Mouse (Mus musculus) spleen, postnatal 36 days (tissue): ENCODE measurements around the gene Ppp1r15b.

ENCODE experiments used
- DNase-seq, 2 experiments: peaks; one replicate each; pipeline ENCODE4 v3.0.0; 2022; ENCODE audit warnings: low spot score in 2 of 2, mixed read lengths in 1 of 2

Ppp1r15b gene

DNA sequence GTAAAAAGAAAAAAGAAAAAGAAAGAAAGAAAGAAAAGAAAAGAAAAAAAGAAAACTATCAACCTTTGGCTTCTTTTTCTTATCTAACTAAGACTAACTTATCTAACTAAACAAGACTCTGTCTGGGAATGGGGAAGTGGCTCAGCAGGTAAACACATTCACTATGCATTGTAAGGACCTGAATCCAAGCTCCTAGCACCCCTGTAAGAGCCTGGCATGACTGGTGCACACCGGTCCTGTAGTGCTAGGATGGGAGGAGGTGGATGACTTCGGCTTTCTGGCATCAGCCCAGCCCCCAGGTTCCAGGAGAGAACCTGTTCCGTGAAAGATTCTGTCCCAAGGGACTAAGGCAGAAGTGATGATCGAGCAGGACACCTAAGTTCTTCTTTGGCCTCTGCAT lies 30.6 kb downstream of the Ppp1r15b start:
- DNase-seq, result no peak

GRCm38 (mm10) chr1:133162046-133162445 lies 31.1 kb downstream of the Ppp1r15b start:
- DNase-seq, result no peak

GRCm38 (mm10) chr1:133162981-133163380 lies 32.0 kb downstream of the Ppp1r15b start:
- no peak for DNase-seq

- peak in 1 of 2 experiments; percentile 9 for DNase-seq
These were observed 33.0 kb downstream of the Ppp1r15b start, which contains the start of gene Plekha6 for GRCm38 (mm10) chr1:133163820-133164431. Gene Plekha6, plus strand, starts transcription at chr1:133164210.

DNA sequence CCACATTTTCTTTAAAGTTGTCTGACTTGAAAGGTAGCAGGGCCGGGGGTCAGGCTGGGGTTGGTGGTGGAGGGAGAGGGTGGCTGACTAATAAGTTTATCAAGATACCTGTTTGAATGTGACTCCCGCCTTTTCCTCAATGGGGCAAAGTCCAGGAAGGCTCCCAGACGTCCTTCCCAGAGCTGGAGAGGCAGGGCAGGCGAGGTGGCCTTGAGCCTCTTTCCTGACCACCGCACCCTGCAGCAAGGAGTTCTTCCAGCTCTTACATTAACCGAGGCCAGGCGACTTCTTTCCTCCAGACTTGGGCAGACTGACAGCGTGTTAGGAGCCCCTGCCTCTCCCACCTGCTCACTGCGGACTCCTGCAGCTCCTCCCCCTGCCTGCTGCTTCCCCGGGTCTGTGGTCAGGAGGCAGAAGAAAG lies 33.7 kb downstream of the Ppp1r15b start:
- no peak for DNase-seq

GRCm38 (mm10) chr1:133165111-133165510 lies 34.2 kb downstream of the Ppp1r15b start:
- no peak for DNase-seq

DNA sequence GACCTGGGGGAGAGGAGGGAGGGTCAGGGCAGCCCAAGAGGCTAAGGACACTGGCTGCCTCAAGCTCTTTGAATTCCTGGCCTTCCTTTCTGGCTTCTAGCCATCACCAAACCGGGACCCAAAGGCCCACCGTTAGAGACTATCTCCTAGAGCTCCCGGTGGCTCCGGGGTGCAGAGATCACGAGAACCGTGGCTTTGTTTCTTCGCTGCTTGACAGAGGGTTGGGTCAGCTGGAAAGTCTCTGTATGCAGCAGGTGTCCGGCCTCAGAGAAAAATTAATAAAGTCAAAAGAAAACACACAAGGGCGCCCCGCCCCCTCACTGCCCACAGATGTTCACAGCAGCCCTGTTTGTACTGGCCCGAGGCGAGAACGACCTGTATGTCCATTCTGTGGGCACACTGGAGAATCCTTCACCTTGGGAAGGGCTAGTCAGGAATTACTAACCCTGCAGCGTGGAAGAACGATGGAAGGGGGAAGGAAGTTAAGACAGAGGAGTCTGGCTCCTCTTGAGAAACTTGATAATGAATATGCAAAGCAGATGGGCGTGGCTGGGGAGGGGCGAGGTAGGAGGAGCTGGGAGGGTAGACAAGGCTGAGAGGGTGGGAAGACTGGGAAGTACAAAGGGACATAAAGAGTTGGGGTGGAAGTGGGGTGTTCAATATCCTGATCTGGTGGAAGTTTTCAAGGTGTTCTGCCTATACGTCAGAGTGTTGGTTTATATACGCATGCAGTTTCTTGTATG lies 37.5 kb downstream of the Ppp1r15b start:
- no peak for DNase-seq

DNA sequence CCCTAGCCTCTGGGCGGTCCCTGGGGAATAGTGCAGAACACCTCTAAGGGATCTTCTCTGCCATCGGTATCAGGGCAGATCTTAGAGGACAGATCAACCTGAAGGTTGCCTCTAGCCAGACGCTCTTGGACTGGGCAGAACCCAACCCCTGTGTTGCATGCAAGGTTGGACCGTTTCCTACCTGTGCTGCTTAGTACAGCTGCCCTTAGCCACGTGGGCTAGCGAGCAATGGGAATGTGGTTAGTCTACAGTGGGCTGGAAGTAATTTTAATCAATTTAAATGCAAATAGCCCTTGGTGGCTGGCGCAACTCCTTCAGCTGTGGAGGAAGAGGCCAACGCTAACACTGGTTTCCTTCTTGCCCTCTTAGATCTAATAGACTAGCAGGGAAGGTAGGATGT lies 39.3 kb downstream of the Ppp1r15b start:
- no peak for DNase-seq

DNA sequence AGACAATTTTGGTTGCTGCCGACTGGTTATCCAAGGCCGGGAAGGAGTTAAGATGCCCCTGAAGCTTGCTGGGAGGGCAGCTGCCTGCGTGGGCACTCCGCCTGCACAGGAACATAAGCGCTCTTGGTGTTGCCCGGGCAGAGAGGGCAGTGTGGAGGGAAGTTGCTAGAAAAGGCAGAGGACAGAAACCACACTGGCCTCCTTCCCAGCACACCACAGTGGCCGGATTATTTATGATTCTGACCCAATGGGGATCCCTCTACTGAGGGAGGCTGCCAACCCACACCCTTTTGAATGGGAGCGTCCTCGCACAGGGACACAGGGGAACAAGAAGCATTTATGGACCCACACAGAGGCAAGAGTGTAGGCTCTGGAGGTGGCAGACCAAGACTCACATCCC lies 40.4 kb downstream of the Ppp1r15b start:
- no peak for DNase-seq

DNA sequence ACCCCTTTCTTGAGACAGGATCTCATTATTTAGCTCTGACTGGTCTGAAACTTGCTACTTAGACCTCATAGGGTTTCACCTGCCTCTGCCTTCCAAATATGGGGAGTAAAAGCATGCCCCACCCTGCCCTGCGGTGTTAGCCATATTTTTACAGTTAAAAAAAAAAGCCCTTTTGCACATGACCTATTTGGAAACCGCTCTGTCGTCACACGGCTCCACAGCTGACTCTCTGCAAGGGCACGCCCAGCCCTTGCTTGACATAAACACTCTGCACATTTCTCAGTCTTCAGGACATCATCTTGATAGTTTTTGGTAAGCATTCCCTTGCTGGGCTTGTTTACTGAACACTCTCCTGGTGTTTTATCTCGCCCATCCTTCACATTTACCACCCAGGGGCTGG lies 44.2 kb downstream of the Ppp1r15b start:
- no peak for DNase-seq

DNA sequence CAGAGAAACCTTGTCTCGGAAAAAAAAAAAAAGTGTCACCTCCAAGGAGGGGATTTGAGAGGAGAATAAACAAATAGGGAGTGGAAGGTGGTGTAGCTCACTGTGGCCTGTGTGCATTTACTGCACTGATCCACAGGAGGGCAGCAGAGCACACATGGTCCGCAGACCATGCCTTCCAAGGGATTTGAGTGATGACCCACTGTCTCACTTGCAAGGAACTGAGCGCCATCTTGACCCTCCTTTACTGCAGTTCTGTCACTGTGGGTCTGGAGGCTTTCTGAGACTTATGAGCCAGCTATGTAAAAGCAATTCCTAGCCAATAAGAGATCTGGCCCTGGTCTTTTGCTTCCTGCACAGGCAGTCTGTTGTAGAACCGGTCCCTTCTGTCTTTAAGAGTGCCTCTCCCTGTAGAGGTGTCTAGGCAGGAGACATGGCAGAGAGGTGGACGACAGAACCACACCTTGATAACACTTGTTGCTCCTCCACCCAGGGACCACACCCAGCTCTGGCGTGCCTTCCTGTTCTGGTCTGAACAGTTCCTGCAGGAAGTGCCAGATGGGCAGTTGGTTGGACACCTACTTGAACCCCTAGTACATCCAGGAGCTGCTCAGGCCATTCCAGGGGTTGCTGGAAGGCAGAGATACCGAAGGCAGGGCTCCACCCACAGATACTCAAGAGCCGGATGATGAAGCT lies 46.7 kb downstream of the Ppp1r15b start:
- DNase-seq, result peak; percentile 30 to 47

GRCm38 (mm10) chr1:133178732-133179440 lies 47.9 kb downstream of the Ppp1r15b start:
- DNase-seq, result no peak

GRCm38 (mm10) chr1:133181072-133182015 lies 50.4 kb downstream of the Ppp1r15b start:
- DNase-seq, result peak; percentile 37 to 46

DNA sequence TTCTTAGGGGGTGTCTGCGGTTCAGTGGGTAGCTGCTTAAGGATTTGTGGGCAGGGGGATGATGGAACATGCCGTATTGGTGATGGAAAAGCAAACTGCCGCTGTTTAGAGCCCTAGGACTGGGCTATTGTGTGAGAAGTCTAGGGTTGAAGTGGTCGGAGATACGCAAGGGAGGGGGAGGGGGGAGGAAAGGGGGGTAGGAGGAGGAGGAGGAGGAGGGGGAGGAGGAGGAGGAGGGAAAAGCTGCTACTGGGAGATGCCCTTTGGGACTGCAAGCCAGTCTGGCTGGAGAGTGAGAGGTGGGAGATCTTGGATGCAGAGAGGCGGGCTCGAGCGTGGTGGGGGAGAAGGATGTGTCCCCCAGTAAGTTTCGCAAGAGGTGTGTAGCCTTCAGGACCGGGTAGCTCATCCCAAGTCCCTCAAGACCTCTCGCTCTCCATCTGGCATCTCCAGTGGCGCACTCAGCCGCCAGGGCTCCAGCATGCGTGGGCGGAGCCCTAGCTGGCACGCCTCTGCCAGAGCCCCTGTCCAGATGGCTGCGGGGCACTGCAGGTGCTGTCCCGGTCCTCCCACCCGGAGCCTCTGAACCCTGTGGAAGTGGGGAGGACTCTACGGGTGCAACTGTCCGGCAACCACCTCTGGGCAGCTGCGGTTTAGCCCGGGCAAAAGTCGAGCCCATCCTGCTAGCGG lies 51.2 kb downstream of the Ppp1r15b start:
- no peak for DNase-seq

DNA sequence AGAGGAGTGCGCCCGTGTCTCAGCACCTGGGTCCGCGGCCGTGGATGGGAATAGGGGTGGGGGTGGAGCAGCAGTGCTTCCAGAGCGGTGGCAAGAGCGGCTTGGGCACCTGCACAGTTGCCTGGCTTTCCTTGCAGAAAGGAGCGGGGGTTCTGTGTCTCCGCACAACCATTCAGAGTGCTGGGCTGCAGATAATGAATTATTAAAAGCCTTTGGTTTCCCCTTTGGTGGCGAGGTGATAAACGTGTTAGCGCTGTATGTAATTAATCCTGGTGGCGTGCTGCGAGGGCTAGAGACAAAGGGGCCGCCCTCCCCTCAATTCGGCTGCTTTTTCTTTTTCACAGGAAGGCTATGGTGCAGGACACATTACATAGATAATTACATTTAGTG lies 51.8 kb downstream of the Ppp1r15b start:
- no peak for DNase-seq

DNA sequence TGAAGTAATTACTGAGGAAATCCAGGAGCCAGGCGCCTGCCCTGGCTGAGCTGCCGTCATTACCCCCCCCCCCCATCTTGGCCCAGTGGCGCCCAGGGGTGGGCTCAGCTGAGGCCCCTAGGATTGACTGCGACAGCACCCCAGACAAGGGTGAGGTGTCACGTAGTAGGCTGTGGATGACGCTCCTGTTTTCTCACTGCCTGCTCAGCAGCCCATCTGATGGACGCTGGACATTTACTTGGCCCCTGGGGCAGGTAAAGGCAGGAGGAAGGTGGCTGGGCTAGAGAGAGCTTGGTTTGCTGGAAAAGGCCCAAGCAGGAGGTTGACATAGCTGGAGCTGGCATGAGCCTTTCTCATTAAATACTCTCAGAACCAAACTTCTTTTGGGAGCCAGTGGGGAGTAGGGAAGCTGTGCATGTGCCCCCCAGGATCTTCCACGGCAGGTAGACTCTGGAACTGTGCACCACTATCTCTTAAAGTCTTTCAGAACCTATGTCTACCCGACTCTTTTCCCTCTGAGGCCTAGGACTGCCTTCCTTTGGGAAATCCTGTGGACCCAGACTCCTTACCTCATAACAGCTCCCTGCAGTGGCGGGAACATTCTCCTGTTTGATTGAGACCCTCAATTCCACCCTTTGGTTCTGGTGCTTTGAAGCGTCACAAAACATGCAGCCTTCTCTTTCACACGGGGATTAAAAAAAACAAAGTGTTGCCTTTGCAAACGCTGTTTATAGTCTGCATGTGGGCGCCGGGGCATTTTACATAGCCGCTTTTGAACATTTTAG lies 52.4 kb downstream of the Ppp1r15b start:
- no peak for DNase-seq

- DNase-seq, result no peak
These were observed 57.2 kb downstream of the Ppp1r15b start for GRCm38 (mm10) chr1:133187948-133188680.

GRCm38 (mm10) chr1:133188719-133189118 lies 57.8 kb downstream of the Ppp1r15b start:
- DNase-seq, result no peak
